Mouse (Mus musculus) embryonic facial prominence, embryonic 12.5 days (tissue): ENCODE measurements around the gene Fkbp15. TPM values are rescaled to one million over a fixed set of nuclear protein-coding genes. Genes with fewer than 3 reads are reported as not detected.

Experiments
- ATAC-seq: fragments of 200-750 bp; cut with Nextera tagmentation; 2 replicates; pipeline ENCODE4 v1.8.0; 2017; ENCODE audit not compliant: insufficient number of reproducible peaks, insufficient read depth, low FRiP score, low TSS enrichment
- H3K27ac ChIP-seq: fragments of 300-500 bp; sonication (generic); 2 replicates; pipeline ENCODE4 v1.5.1; 2016; ENCODE audit warnings: mild to moderate bottlenecking
- H3K27me3 ChIP-seq: fragments of 300-500 bp; sonication (generic); 2 replicates; pipeline ENCODE4 v1.6.1; 2016; ENCODE audit warnings: mild to moderate bottlenecking, moderate library complexity
- H3K36me3 ChIP-seq: fragments of 300-500 bp; sonication (generic); 2 replicates; pipeline ENCODE4 v1.6.1; 2016; ENCODE audit warnings: mild to moderate bottlenecking
- H3K4me1 ChIP-seq: fragments of 300-500 bp; sonication (generic); 2 replicates; pipeline ENCODE4 v1.6.1; 2016
- H3K4me2 ChIP-seq: fragments of 300-500 bp; sonication (generic); replicated peaks from 2 replicates; pipeline ENCODE4 v1.6.1; 2016; ENCODE audit warnings: mild to moderate bottlenecking, moderate library complexity
- H3K4me3 ChIP-seq: fragments of 300-500 bp; sonication (generic); 2 replicates; pipeline ENCODE4 v1.5.1; 2016; ENCODE audit warnings: mild to moderate bottlenecking
- H3K9ac ChIP-seq: fragments of 300-500 bp; sonication (generic); 2 replicates; pipeline ENCODE4 v1.6.1; 2016; ENCODE audit warnings: mild to moderate bottlenecking, moderate library complexity
- H3K9me3 ChIP-seq: fragments of 300-500 bp; sonication (generic); 2 replicates; pipeline ENCODE4 v1.6.1; 2016; ENCODE audit warnings: mild to moderate bottlenecking, moderate library complexity
- WGBS: fragments of 180-500 bp; shearing (Covaris S2); methylation state at CpG from one replicate; pipeline ENCODE4 v1.1.7; 2016; 5-methylcytosine and 5-hydroxymethylcytosine counted together
- polyA plus RNA-seq: library from polyadenylated mRNA; unstranded; fragments of >200 nt; fragmentation: Nextera tagmentation; extraction: Ambion mirVana; gene quantifications from 2 replicates; pipeline ENCODE4 v1.2.1, GENCODE M21; 2016

The Fkbp15 gene
- polyA plus RNA-seq, 1 experiment from 2014 or later: 25.0 TPM

- H3K4me1 ChIP-seq: no peaks in the 10 kb centered on the region
- H3K9ac ChIP-seq: no peak overlapping the region
- H3K27me3 ChIP-seq: no peaks in the 10 kb centered on the region
- H3K4me3 ChIP-seq: no peak overlapping the region
- H3K36me3 ChIP-seq: peaks cover 48% of the 10 kb centered on the region
- H3K9me3 ChIP-seq: no peaks in the 10 kb centered on the region
- no peak for ATAC-seq
- H3K4me2 ChIP-seq: no peak overlapping the region
- 87% methylated on average over 5 of the region's 5 CpGs for WGBS
- no peak overlapping the region for H3K27ac ChIP-seq
These were observed 29.5 kb upstream of the Fkbp15 start for GRCm38 (mm10) chr4:62389592-62390512.

GRCm38 (mm10) chr4:62385439-62385838 is 25.1 kb upstream of the Fkbp15 start:
- ATAC-seq: no peak
- H3K36me3 ChIP-seq: peaks cover 28% of the 10 kb centered on the region

GRCm38 (mm10) chr4:62384159-62384558 is 23.8 kb upstream of the Fkbp15 start:
- H3K9ac ChIP-seq: no peak overlapping the region
- H3K9me3 ChIP-seq: no peaks in the 10 kb centered on the region
- no peaks in the 10 kb centered on the region for H3K4me1 ChIP-seq
- no peak for ATAC-seq
- H3K4me3 ChIP-seq: no peak overlapping the region
- 82% methylated on average over 1 of the region's 1 CpGs for WGBS
- H3K27me3 ChIP-seq: no peaks in the 10 kb centered on the region
- H3K36me3 ChIP-seq: peaks cover 19% of the 10 kb centered on the region
- H3K4me2 ChIP-seq: no peak overlapping the region
- no peak overlapping the region for H3K27ac ChIP-seq

More at GRCm38 (mm10) chr4:62385439-62385838, 25.1 kb upstream of the Fkbp15 start:
- Histone ChIP-seq H3K9me3 (no peaks in the 10 kb centered on the region), H3K4me1 (no peaks in the 10 kb centered on the region), H3K27ac (no peak overlapping the region), H3K9ac (no peak overlapping the region), H3K27me3 (no peaks in the 10 kb centered on the region), H3K4me2 (no peak overlapping the region), H3K4me3 (no peak overlapping the region)
- WGBS: 88% methylated on average over 7 of the region's 7 CpGs

GRCm38 (mm10) chr4:62383752-62384151 is 23.4 kb upstream of the Fkbp15 start:
- ATAC-seq: no peak
- Histone ChIP-seq H3K4me3 (no peak overlapping the region), H3K36me3 (peaks cover 19% of the 10 kb centered on the region), H3K9me3 (no peaks in the 10 kb centered on the region), H3K9ac (no peak overlapping the region), H3K27me3 (no peaks in the 10 kb centered on the region), H3K4me2 (no peak overlapping the region), H3K4me1 (no peaks in the 10 kb centered on the region), H3K27ac (no peak overlapping the region)
- WGBS: 84% methylated on average over 7 of the region's 7 CpGs

GRCm38 (mm10) chr4:62383207-62383606 is 22.9 kb upstream of the Fkbp15 start:
- WGBS: 93% methylated on average over 6 of the region's 6 CpGs
- Histone ChIP-seq H3K4me3 (no peak overlapping the region), H3K27ac (no peak overlapping the region), H3K9me3 (no peaks in the 10 kb centered on the region), H3K4me1 (no peaks in the 10 kb centered on the region), H3K36me3 (peaks cover 14% of the 10 kb centered on the region), H3K9ac (no peak overlapping the region), H3K4me2 (no peak overlapping the region), H3K27me3 (no peaks in the 10 kb centered on the region)
- ATAC-seq: no peak

- 81% methylated on average over 9 of the region's 9 CpGs for WGBS
These were observed 19.5 kb upstream of the Fkbp15 start for GRCm38 (mm10) chr4:62379724-62380381.

GRCm38 (mm10) chr4:62376123-62376522 is 15.8 kb upstream of the Fkbp15 start:
- no peaks in the 10 kb centered on the region for H3K27me3 ChIP-seq
- 78% methylated on average over 2 of the region's 2 CpGs for WGBS
- no peak overlapping the region for H3K9ac ChIP-seq
- H3K27ac ChIP-seq: no peak overlapping the region
- H3K4me3 ChIP-seq: no peak overlapping the region
- no peak for ATAC-seq
- H3K36me3 ChIP-seq: no peaks in the 10 kb centered on the region
- no peaks in the 10 kb centered on the region for H3K9me3 ChIP-seq
- no peaks in the 10 kb centered on the region for H3K4me1 ChIP-seq
- no peak overlapping the region for H3K4me2 ChIP-seq

More at GRCm38 (mm10) chr4:62379724-62380381, 19.5 kb upstream of the Fkbp15 start:
- Histone ChIP-seq H3K27ac (no peak overlapping the region), H3K36me3 (no peaks in the 10 kb centered on the region), H3K4me1 (no peaks in the 10 kb centered on the region), H3K9me3 (no peaks in the 10 kb centered on the region), H3K4me2 (no peak overlapping the region), H3K4me3 (no peak overlapping the region), H3K9ac (no peak overlapping the region), H3K27me3 (no peaks in the 10 kb centered on the region)
- ATAC-seq: no peak

GRCm38 (mm10) chr4:62374342-62374741 is 14.0 kb upstream of the Fkbp15 start:
- Histone ChIP-seq H3K4me2 (no peak overlapping the region), H3K27me3 (no peaks in the 10 kb centered on the region), H3K9ac (no peak overlapping the region), H3K4me1 (no peaks in the 10 kb centered on the region), H3K36me3 (no peaks in the 10 kb centered on the region), H3K27ac (no peak overlapping the region), H3K9me3 (no peaks in the 10 kb centered on the region), H3K4me3 (no peak overlapping the region)
- no peak for ATAC-seq
- 86% methylated on average over 4 of the region's 4 CpGs for WGBS

GRCm38 (mm10) chr4:62373668-62374067 is 13.3 kb upstream of the Fkbp15 start:
- no peak overlapping the region for H3K27ac ChIP-seq
- WGBS: 79% methylated on average over 7 of the region's 7 CpGs
- no peak overlapping the region for H3K4me2 ChIP-seq
- H3K36me3 ChIP-seq: no peaks in the 10 kb centered on the region
- ATAC-seq: no peak
- no peak overlapping the region for H3K9ac ChIP-seq
- no peaks in the 10 kb centered on the region for H3K27me3 ChIP-seq
- no peak overlapping the region for H3K4me3 ChIP-seq
- H3K4me1 ChIP-seq: no peaks in the 10 kb centered on the region
- no peaks in the 10 kb centered on the region for H3K9me3 ChIP-seq

- H3K4me3 ChIP-seq: no peak overlapping the region
- H3K4me1 ChIP-seq: no peaks in the 10 kb centered on the region
- H3K36me3 ChIP-seq: no peaks in the 10 kb centered on the region
- H3K4me2 ChIP-seq: no peak overlapping the region
- H3K27me3 ChIP-seq: no peaks in the 10 kb centered on the region
- no peak for ATAC-seq
- H3K9ac ChIP-seq: no peak overlapping the region
- H3K9me3 ChIP-seq: no peaks in the 10 kb centered on the region
- 84% methylated on average over 9 of the region's 9 CpGs for WGBS
- no peak overlapping the region for H3K27ac ChIP-seq
These were observed 12.6 kb upstream of the Fkbp15 start for GRCm38 (mm10) chr4:62372818-62373520.

GRCm38 (mm10) chr4:62372410-62372809 is 12.1 kb upstream of the Fkbp15 start:
- Histone ChIP-seq H3K4me3 (no peak overlapping the region), H3K27me3 (no peaks in the 10 kb centered on the region), H3K4me2 (no peak overlapping the region), H3K9me3 (no peaks in the 10 kb centered on the region), H3K36me3 (no peaks in the 10 kb centered on the region), H3K27ac (no peak overlapping the region), H3K9ac (no peak overlapping the region), H3K4me1 (no peaks in the 10 kb centered on the region)
- WGBS: 36% methylated on average over 1 of the region's 1 CpGs
- ATAC-seq: no peak
